Mouse (Mus musculus) liver, adult (tissue): ENCODE data around the gene Zfp462.

Experiments
- GATA4 ChIP-seq: IDR thresholded peaks from 2 replicates; pipeline ENCODE4 v1.6.1; 2014; ENCODE audit warnings: mild to moderate bottlenecking, low read length; ENCODE audit not compliant: insufficient replicate concordance

Gene Zfp462

GRCm38 (mm10) chr4:55100851-55101250, 156.0 kb downstream of the Zfp462 start:
- TF ChIP-seq GATA4 = no peak

GRCm38 (mm10) chr4:55101601-55102000, 156.8 kb downstream of the Zfp462 start:
- TF ChIP-seq GATA4 = no peak

GRCm38 (mm10) chr4:55102382-55102781, 157.5 kb downstream of the Zfp462 start:
- no peak for TF ChIP-seq GATA4

GRCm38 (mm10) chr4:55103575-55103974, 158.7 kb downstream of the Zfp462 start:
- TF ChIP-seq GATA4 = no peak

- TF ChIP-seq GATA4 = no peak
Measured at GRCm38 (mm10) chr4:55117839-55118487, 173.1 kb downstream of the Zfp462 start.

GRCm38 (mm10) chr4:55121126-55121525, 176.3 kb downstream of the Zfp462 start:
- no peak for TF ChIP-seq GATA4

- no peak for TF ChIP-seq GATA4
Measured at GRCm38 (mm10) chr4:55121952-55122351, 177.1 kb downstream of the Zfp462 start.

GRCm38 (mm10) chr4:55124126-55124525, 179.3 kb downstream of the Zfp462 start:
- no peak for TF ChIP-seq GATA4

GRCm38 (mm10) chr4:55125048-55125737, 180.3 kb downstream of the Zfp462 start:
- TF ChIP-seq GATA4 = no peak

- TF ChIP-seq GATA4 = no peak
Measured at GRCm38 (mm10) chr4:55125738-55126054, 180.8 kb downstream of the Zfp462 start.

GRCm38 (mm10) chr4:55127228-55127901, 182.5 kb downstream of the Zfp462 start:
- no peak for TF ChIP-seq GATA4

GRCm38 (mm10) chr4:55128088-55128835, 183.4 kb downstream of the Zfp462 start:
- no peak for TF ChIP-seq GATA4
